Mouse (Mus musculus): ENCODE results near the gene Prkag3. TPM values are rescaled to one million over a fixed set of nuclear protein-coding genes. Genes with fewer than 3 reads are reported as not detected.

Gene Prkag3
- total RNA-seq, 2 experiments from 2014 or later = not detected

DNA sequence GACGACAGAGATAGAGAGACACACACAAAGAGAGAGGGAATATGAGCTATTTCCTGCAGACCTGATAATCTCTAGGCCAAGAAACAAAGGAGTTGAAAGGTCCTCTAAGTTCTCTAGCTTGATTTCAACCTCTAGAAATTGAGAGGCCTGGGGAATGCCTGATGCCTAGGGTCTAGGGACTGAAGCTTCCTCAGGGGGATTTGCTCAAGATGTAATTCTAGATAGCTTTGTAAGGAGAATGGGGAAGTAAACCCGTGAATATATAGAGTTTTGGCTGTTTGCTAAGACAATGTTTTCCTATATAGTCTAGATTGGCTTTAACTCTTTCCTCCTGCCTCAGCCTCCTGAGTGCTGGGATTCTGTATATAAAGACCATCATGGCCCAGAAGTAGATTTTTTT, 34.1 kb downstream of the Prkag3 start:
- peak; percentile 18; the same call in 1 of the 2 replicates for ATAC-seq (replicated peaks; ENCODE audit: poor library complexity, severe bottlenecking)

DNA sequence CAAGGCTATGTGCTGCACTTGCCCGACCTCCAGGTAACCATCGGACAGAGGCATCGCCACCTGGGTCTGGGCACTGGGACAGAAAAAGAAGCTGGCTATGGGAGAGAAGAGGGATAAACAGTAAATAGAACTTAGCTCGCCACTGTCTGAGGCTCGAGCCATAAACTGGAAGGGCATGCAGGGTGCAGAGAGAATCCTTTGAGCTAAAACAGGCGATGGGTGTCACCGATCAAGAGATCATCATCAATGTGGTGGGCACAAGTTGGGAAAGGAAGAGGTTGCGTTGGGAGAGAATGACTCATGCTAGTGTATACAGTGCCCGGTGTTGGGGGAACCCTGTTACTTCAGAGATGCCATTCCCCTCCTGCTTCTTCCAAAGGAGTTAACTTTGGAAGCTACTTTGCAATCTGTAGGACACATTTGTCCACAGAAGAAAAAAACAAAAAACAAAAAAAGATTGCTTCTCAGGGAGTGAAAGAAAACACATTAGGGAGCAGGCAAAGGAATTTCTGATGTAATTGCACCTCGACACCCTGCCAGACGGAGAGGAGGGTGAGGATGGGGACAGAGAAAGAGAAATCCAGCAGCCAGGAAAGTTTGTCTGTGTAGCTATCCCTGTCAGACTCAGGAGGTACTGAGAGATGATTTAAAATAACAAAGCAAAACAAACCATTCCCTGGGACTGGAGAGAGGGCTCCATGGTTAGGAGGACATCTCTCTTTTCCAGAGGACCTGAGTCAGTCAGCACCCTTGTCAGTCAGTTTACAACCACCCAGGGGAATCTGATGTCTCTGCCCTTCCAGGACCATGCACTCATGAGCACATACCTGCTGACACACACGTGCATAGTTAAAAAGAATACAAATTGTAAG, 34.9 kb downstream of the Prkag3 start:
- peak; percentile 52 for ATAC-seq (replicated peaks; ENCODE audit: poor library complexity, severe bottlenecking)

- ATAC-seq (replicated peaks; ENCODE audit: poor library complexity, severe bottlenecking) = peak; percentile 46
These were observed 35.7 kb downstream of the Prkag3 start, which contains the start of gene Cyp27a1 for GRCm38 (mm10) chr1:74713099-74713858. TSS of gene Cyp27a1 (plus strand) at chr1:74713574.

DNA sequence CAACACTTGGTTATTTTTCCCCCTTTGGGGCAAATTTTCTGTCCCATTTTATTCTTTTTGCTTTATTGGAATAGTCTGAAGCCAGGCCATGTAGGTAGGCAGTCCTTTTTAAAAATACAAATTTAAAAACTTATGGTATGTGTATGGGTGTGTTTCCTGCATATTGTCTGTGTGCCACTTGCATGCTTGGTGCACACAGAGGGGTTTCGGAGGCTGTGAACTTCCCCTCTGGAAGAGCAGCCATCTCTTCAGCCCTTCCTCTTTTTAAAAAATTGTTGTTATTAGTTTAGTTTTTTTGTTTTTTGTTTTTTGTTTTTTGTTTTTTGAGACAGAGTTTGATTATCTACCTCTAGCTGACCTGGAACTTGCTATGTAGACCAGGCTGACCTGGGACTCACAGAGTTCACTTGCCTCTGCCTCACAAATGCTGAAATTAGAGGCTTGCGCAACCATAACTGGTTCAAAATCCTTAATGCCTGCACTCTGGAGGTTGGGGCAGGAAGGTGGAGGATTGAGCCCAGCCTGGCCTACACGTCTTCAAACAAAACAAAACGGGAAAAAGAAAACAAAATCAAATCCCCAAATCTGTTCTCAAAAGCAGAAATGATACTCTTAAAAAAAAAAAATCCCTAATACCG, 36.4 kb downstream of the Prkag3 start:
- peak; percentile 62 for ATAC-seq (replicated peaks; ENCODE audit: poor library complexity, severe bottlenecking)

DNA sequence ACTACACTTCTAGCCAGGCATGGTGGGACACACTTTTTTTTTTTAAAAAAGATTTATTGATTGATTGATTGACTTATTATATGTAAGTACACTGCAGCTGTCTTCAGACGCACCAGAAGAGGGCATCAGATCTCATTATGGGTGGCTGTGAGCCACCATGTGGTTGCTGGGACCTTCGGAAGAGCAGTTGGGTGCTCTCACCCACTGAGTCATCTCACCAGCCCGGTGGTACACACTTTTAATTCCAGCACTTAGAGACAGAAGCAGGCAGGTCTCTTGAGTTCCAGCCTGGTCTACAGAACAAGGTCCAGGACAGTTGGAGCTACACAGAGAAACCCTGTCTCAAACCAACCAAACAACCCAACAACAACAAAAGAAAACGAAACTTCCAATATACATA, 37.0 kb downstream of the Prkag3 start:
- no peak for ATAC-seq (replicated peaks; ENCODE audit: poor library complexity, severe bottlenecking)

DNA sequence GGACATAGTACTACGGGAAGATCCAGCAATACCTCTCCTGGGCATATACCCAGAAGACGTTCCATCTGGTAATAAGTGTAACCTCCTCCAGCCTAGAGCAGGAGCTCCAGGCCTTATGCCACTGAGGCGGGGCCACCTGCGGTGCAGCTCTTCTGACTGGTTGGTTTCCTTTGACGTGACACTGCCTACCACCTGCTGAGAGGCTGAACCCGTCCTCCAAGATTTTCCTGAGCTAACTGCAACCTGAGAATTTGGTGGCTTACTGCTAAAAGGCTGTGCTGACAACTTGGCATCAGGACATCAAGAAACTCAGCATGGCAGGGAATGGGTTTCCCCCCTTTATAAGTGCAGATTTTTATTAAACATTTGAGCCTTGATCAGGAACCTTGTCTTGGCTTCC, 39.5 kb downstream of the Prkag3 start:
- ATAC-seq (replicated peaks; ENCODE audit: poor library complexity, severe bottlenecking) = no peak

DNA sequence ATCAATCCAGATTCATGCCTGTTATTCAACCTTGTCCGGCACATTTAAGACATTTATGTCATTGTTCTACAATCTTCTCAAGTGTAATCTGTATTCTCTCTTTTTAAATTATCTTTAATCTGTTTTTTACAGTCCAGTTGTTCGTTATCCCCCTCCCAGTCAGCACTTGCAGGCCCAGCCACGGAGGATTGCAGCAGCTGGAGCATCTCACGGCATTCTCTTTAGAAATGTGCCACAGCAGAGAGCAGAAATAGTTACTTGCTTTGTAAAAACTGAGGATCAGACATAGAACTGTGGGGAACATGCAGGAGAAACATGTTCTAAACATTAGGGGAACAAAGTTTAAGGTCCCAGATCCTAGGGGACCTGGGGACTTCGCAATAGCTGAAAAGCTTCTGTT, 44.0 kb downstream of the Prkag3 start:
- ATAC-seq (replicated peaks; ENCODE audit: poor library complexity, severe bottlenecking) = no peak

- ATAC-seq (replicated peaks; ENCODE audit: poor library complexity, severe bottlenecking) = no peak
These were observed 44.9 kb downstream of the Prkag3 start for GRCm38 (mm10) chr1:74704156-74704555.

- ATAC-seq (replicated peaks; ENCODE audit: poor library complexity, severe bottlenecking) = peak; percentile 74
These were observed 46.9 kb downstream of the Prkag3 start for GRCm38 (mm10) chr1:74702142-74702553.

GRCm38 (mm10) chr1:74698791-74699190, 50.2 kb downstream of the Prkag3 start:
- no peak for ATAC-seq (replicated peaks; ENCODE audit: poor library complexity, severe bottlenecking)

- no peak for ATAC-seq (replicated peaks; ENCODE audit: poor library complexity, severe bottlenecking)
These were observed 50.7 kb downstream of the Prkag3 start for GRCm38 (mm10) chr1:74698353-74698752.

DNA sequence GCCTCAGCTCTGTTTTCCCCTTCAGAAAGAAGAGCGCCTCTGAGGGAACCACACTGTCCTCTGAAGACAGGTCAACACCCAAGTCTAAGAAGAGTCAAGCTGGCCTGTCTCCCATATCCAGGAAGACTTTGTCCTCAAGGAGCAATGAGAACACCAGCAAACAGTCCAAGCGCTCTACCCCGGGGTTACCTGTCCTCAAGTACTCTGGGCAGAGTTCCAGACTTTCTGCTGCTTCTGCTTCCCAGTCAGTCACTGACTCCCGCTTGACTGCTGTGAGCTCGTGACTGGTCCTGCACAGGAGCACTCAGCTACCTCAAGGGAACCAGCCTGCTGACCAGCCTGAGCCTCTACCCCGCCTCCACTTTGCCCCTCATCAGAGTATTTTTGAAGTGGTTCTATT, 51.6 kb downstream of the Prkag3 start:
- no peak for ATAC-seq (replicated peaks; ENCODE audit: poor library complexity, severe bottlenecking)

GRCm38 (mm10) chr1:74695836-74696235, 53.2 kb downstream of the Prkag3 start:
- no peak for ATAC-seq (replicated peaks; ENCODE audit: poor library complexity, severe bottlenecking)

GRCm38 (mm10) chr1:74693891-74694583, 55.0 kb downstream of the Prkag3 start:
- no peak for ATAC-seq (replicated peaks; ENCODE audit: poor library complexity, severe bottlenecking)

Other genes with a start within 250 kb of the Prkag3 start
- gene Cnot9, start 243.2 kb downstream of the Prkag3 start, total RNA-seq (2014; fragmentation: Nextera tagmentation) = 58.2 and 66.7 TPM in 2 replicates
- gene Cnot9, start 243.2 kb downstream of the Prkag3 start, total RNA-seq (2017) = 62.5 and 76.6 TPM in 2 replicates
- not detected in 2 replicates for gene Plcd4, start 206.3 kb downstream of the Prkag3 start, total RNA-seq (2014; fragmentation: Nextera tagmentation)
- gene Plcd4, start 206.3 kb downstream of the Prkag3 start, total RNA-seq (2017) = 0.05 TPM in 1 of 2 replicates, not detected in the other
- gene Usp37, start 204.9 kb downstream of the Prkag3 start, total RNA-seq (2014; fragmentation: Nextera tagmentation) = 26.4 and 54.1 TPM in 2 replicates
- gene Usp37, start 204.9 kb downstream of the Prkag3 start, total RNA-seq (2017) = 37.1 and 37.4 TPM in 2 replicates
- gene Zfp142, start 161.0 kb downstream of the Prkag3 start, total RNA-seq (2014; fragmentation: Nextera tagmentation) = 16.3 and 17.1 TPM in 2 replicates
- gene Zfp142, start 161.0 kb downstream of the Prkag3 start, total RNA-seq (2017) = 9.5 and 10.0 TPM in 2 replicates
- gene Bcs1l, start 160.9 kb downstream of the Prkag3 start, total RNA-seq (2014; fragmentation: Nextera tagmentation) = 29.0 and 30.3 TPM in 2 replicates
- 20.0 and 28.8 TPM in 2 replicates for gene Bcs1l, start 160.9 kb downstream of the Prkag3 start, total RNA-seq (2017)
- 20.8 and 34.3 TPM in 2 replicates for gene Rnf25, start 147.8 kb downstream of the Prkag3 start, total RNA-seq (2014; fragmentation: Nextera tagmentation)
- 17.5 and 28.2 TPM in 2 replicates for gene Rnf25, start 147.8 kb downstream of the Prkag3 start, total RNA-seq (2017)
- 0.26 TPM in 1 of 2 replicates, not detected in the other for gene Stk36, start 147.8 kb downstream of the Prkag3 start, total RNA-seq (2014; fragmentation: Nextera tagmentation)
- not detected in 2 replicates for gene Stk36, start 147.8 kb downstream of the Prkag3 start, total RNA-seq (2017)
- 18.2 and 29.1 TPM in 2 replicates for gene Ttll4, start 87.5 kb downstream of the Prkag3 start, total RNA-seq (2014; fragmentation: Nextera tagmentation)
- 18.4 and 21.5 TPM in 2 replicates for gene Ttll4, start 87.5 kb downstream of the Prkag3 start, total RNA-seq (2017)
- gene Cyp27a1, start 35.6 kb downstream of the Prkag3 start, total RNA-seq (2014; fragmentation: Nextera tagmentation) = 10.1 and 13.1 TPM in 2 replicates
- 5.8 and 6.9 TPM in 2 replicates for gene Cyp27a1, start 35.6 kb downstream of the Prkag3 start, total RNA-seq (2017)
- gene Wnt6, start 22.7 kb upstream of the Prkag3 start, total RNA-seq (2014; fragmentation: Nextera tagmentation) = not detected in 2 replicates
- 0.21 and 1.2 TPM in 2 replicates for gene Wnt6, start 22.7 kb upstream of the Prkag3 start, total RNA-seq (2017)
- gene Wnt10a, start 42.3 kb upstream of the Prkag3 start, total RNA-seq (2014; fragmentation: Nextera tagmentation) = not detected in 2 replicates
- not detected in 2 replicates for gene Wnt10a, start 42.3 kb upstream of the Prkag3 start, total RNA-seq (2017)
- not detected in 2 replicates for gene Cdk5r2, start 105.7 kb upstream of the Prkag3 start, total RNA-seq (2014; fragmentation: Nextera tagmentation)
- gene Cdk5r2, start 105.7 kb upstream of the Prkag3 start, total RNA-seq (2017) = not detected in 2 replicates
- gene Fev, start 136.2 kb upstream of the Prkag3 start, total RNA-seq (2014; fragmentation: Nextera tagmentation) = not detected in 2 replicates
- not detected in 2 replicates for gene Fev, start 136.2 kb upstream of the Prkag3 start, total RNA-seq (2017)
- not detected in 2 replicates for gene Cryba2, start 143.9 kb upstream of the Prkag3 start, total RNA-seq (2014; fragmentation: Nextera tagmentation)
- gene Cryba2, start 143.9 kb upstream of the Prkag3 start, total RNA-seq (2017) = not detected in 2 replicates
- gene Cfap65, start 186.4 kb upstream of the Prkag3 start, total RNA-seq (2014; fragmentation: Nextera tagmentation) = not detected in 2 replicates
- not detected in 2 replicates for gene Cfap65, start 186.4 kb upstream of the Prkag3 start, total RNA-seq (2017)
- gene Ihh, start 202.5 kb upstream of the Prkag3 start, total RNA-seq (2014; fragmentation: Nextera tagmentation) = not detected in 2 replicates
- not detected in 2 replicates for gene Ihh, start 202.5 kb upstream of the Prkag3 start, total RNA-seq (2017)